Mouse (Mus musculus) forebrain, embryonic 14.5 days (tissue): ENCODE results near the gene Rfx3. TPM values are rescaled to one million over a fixed set of nuclear protein-coding genes. Genes with fewer than 3 reads are reported as not detected.

Source experiments
- ATAC-seq: fragments of 200-750 bp; cut with Nextera tagmentation; 2 replicates; pipeline ENCODE4 v1.8.0; 2017; ENCODE audit warnings: mild to moderate bottlenecking, moderate library complexity
- DNase-seq: peaks from one replicate; pipeline ENCODE4 v3.0.0-alpha.2; 2015; ENCODE audit warnings: low spot score
- H3K27ac ChIP-seq: fragments of 300-500 bp; sonication (generic); 2 replicates; pipeline ENCODE4 v1.5.1; 2014; ENCODE audit warnings: low read depth, mild to moderate bottlenecking, control low read depth, low read length, moderate library complexity
- H3K27me3 ChIP-seq: fragments of 300-500 bp; sonication (generic); replicated peaks from 2 replicates; pipeline ENCODE4 v1.6.1; 2014; ENCODE audit warnings: low read length, control low read depth, mixed read lengths; ENCODE audit not compliant: control insufficient read depth, insufficient read depth
- H3K36me3 ChIP-seq: fragments of 300-500 bp; sonication (generic); 2 replicates; pipeline ENCODE4 v1.6.1; 2014; ENCODE audit warnings: low read length, control low read depth; ENCODE audit not compliant: control insufficient read depth, insufficient read depth
- H3K4me1 ChIP-seq: fragments of 300-500 bp; sonication (generic); 2 replicates; pipeline ENCODE4 v1.6.1; 2014; ENCODE audit warnings: antibody characterized with exemption, low read length, control low read depth; ENCODE audit not compliant: control insufficient read depth, insufficient read depth
- H3K4me2 ChIP-seq: fragments of 300-500 bp; sonication (generic); 2 replicates; pipeline ENCODE4 v1.6.1; 2014; ENCODE audit warnings: mild to moderate bottlenecking, control low read depth, low read length
- H3K4me3 ChIP-seq: fragments of 300-500 bp; sonication (generic); 2 replicates; pipeline ENCODE4 v1.5.1; 2014; ENCODE audit warnings: low read depth, low read length, control low read depth
- H3K9ac ChIP-seq: fragments of 300-500 bp; sonication (generic); 2 replicates; pipeline ENCODE4 v1.6.1; 2014; ENCODE audit warnings: mild to moderate bottlenecking, low read length, control low read depth, moderate library complexity
- H3K9me3 ChIP-seq: fragments of 300-500 bp; sonication (generic); replicated peaks from 2 replicates; pipeline ENCODE4 v1.6.1; 2016; ENCODE audit warnings: low read length, control low read depth, mixed read lengths; ENCODE audit not compliant: control insufficient read depth
- WGBS: fragments of 180-500 bp; shearing (Covaris S2); extraction: QIAGEN DNeasy Blood & Tissue Kit; methylation state at CpG from one replicate; pipeline ENCODE4 v1.1.7; 2014; 5-methylcytosine and 5-hydroxymethylcytosine counted together
- polyA plus RNA-seq: library from polyadenylated mRNA; unstranded; fragments of >200 nt; fragmentation: Nextera tagmentation; extraction: Ambion mirVana; gene quantifications from 2 replicates; pipeline ENCODE4 v1.2.1, GENCODE M21; 2014

Rfx3 gene
- 25.1 and 30.6 TPM in 2 replicates for polyA plus RNA-seq

- Histone ChIP-seq H3K4me2 (peak within 1 kb of the TSS; percentile 74), H3K27me3 (no peaks in the 10 kb centered on the region), H3K4me3 (peak within 1 kb of the TSS; percentile 89), H3K27ac (peak within 1 kb of the TSS; percentile 100), H3K9me3 (no peaks in the 10 kb centered on the region), H3K9ac (peak within 1 kb of the TSS; percentile 93), H3K4me1 (peaks cover 6% of the 10 kb centered on the region), H3K36me3 (no peaks in the 10 kb centered on the region)
- DNase-seq (peak; percentile 95), ATAC-seq (peak; percentile 90)
- WGBS, result under 1% methylated on average over 67 of the region's 78 CpGs
Measured at GRCm38 (mm10) chr19:28010471-28011395, at the start of gene Rfx3. TSS of gene Rfx3 (minus strand) at chr19:28011166.

- Histone ChIP-seq H3K4me3 (no peak overlapping the region), H3K4me2 (no peak overlapping the region), H3K27me3 (no peaks in the 10 kb centered on the region), H3K27ac (no peak overlapping the region), H3K4me1 (no peaks in the 10 kb centered on the region), H3K9ac (no peak overlapping the region), H3K36me3 (no peaks in the 10 kb centered on the region), H3K9me3 (no peaks in the 10 kb centered on the region)
- no peak for DNase-seq
- no peak for ATAC-seq
- 75% methylated on average over 1 of the region's 1 CpGs for WGBS
Measured at GRCm38 (mm10) chr19:28052058-28052457, 41.1 kb upstream of the Rfx3 start.

- H3K9ac ChIP-seq, result no peak overlapping the region
- no peaks in the 10 kb centered on the region for H3K4me1 ChIP-seq
- no peaks in the 10 kb centered on the region for H3K27me3 ChIP-seq
- no peak overlapping the region for H3K4me3 ChIP-seq
- no peak overlapping the region for H3K4me2 ChIP-seq
- H3K36me3 ChIP-seq, result no peaks in the 10 kb centered on the region
- ATAC-seq (no peak), DNase-seq (no peak)
- 87% methylated on average over 5 of the region's 5 CpGs for WGBS
- no peaks in the 10 kb centered on the region for H3K9me3 ChIP-seq
- no peak overlapping the region for H3K27ac ChIP-seq
Measured at GRCm38 (mm10) chr19:28051571-28051970, 40.6 kb upstream of the Rfx3 start.

- no peak overlapping the region for H3K9ac ChIP-seq
- DNase-seq (no peak), ATAC-seq (no peak)
- H3K4me1 ChIP-seq, result no peaks in the 10 kb centered on the region
- WGBS, result 86% methylated on average over 4 of the region's 4 CpGs
- H3K27ac ChIP-seq, result no peak overlapping the region
- no peaks in the 10 kb centered on the region for H3K27me3 ChIP-seq
- H3K4me3 ChIP-seq, result no peak overlapping the region
- no peak overlapping the region for H3K4me2 ChIP-seq
- H3K9me3 ChIP-seq, result no peaks in the 10 kb centered on the region
- H3K36me3 ChIP-seq, result no peaks in the 10 kb centered on the region
Measured at GRCm38 (mm10) chr19:28049280-28049679, 38.3 kb upstream of the Rfx3 start.

- Histone ChIP-seq H3K9ac (no peak overlapping the region), H3K4me3 (no peak overlapping the region), H3K27me3 (no peaks in the 10 kb centered on the region), H3K36me3 (no peaks in the 10 kb centered on the region), H3K27ac (no peak overlapping the region), H3K4me2 (no peak overlapping the region), H3K4me1 (no peaks in the 10 kb centered on the region), H3K9me3 (no peaks in the 10 kb centered on the region)
- 90% methylated on average over 5 of the region's 5 CpGs for WGBS
- DNase-seq (no peak), ATAC-seq (no peak)
Measured at GRCm38 (mm10) chr19:28046806-28047205, 35.8 kb upstream of the Rfx3 start.

- no peak overlapping the region for H3K4me2 ChIP-seq
- no peak overlapping the region for H3K4me3 ChIP-seq
- ATAC-seq, result no peak
- no peaks in the 10 kb centered on the region for H3K27me3 ChIP-seq
- H3K9ac ChIP-seq, result no peak overlapping the region
- WGBS, result 87% methylated on average over 5 of the region's 5 CpGs
- no peaks in the 10 kb centered on the region for H3K36me3 ChIP-seq
- H3K4me1 ChIP-seq, result no peaks in the 10 kb centered on the region
- peak; percentile 6 for DNase-seq
- H3K9me3 ChIP-seq, result no peaks in the 10 kb centered on the region
- H3K27ac ChIP-seq, result no peak overlapping the region
Measured at GRCm38 (mm10) chr19:28044950-28045349, 34.0 kb upstream of the Rfx3 start.

GRCm38 (mm10) chr19:28011718-28012499 is 943 bp upstream of the Rfx3 start:
- peak; percentile 53 for ATAC-seq
- Histone ChIP-seq H3K36me3 (no peaks in the 10 kb centered on the region), H3K4me1 (peaks cover 6% of the 10 kb centered on the region), H3K9ac (peak overlapping the region; percentile 93), H3K27ac (peak overlapping the region; percentile 100), H3K9me3 (no peaks in the 10 kb centered on the region), H3K27me3 (no peaks in the 10 kb centered on the region), H3K4me2 (peak overlapping the region; percentile 74), H3K4me3 (peak overlapping the region; percentile 89)
- DNase-seq, result peak; percentile 78
- WGBS, result under 1% methylated on average over 52 of the region's 52 CpGs

- DNase-seq (peak; percentile 98), ATAC-seq (peak; percentile 98)
- Histone ChIP-seq H3K9ac (peak overlapping the region; percentile 93), H3K27me3 (no peaks in the 10 kb centered on the region), H3K4me2 (peak overlapping the region; percentile 40; the same call in 1 of the 2 replicates), H3K27ac (peak overlapping the region; percentile 100), H3K36me3 (no peaks in the 10 kb centered on the region), H3K4me1 (peaks cover 6% of the 10 kb centered on the region), H3K4me3 (peak overlapping the region; percentile 89), H3K9me3 (no peaks in the 10 kb centered on the region)
- under 1% methylated on average over 30 of the region's 30 CpGs for WGBS
Measured at GRCm38 (mm10) chr19:28011396-28011717, 391 bp upstream of the Rfx3 start.
